Mouse (Mus musculus): ENCODE data around the gene Akap6.
A peak's percentile ranks its signal among the peaks of the same experiment; 100 is the strongest.

The Akap6 gene

DNA sequence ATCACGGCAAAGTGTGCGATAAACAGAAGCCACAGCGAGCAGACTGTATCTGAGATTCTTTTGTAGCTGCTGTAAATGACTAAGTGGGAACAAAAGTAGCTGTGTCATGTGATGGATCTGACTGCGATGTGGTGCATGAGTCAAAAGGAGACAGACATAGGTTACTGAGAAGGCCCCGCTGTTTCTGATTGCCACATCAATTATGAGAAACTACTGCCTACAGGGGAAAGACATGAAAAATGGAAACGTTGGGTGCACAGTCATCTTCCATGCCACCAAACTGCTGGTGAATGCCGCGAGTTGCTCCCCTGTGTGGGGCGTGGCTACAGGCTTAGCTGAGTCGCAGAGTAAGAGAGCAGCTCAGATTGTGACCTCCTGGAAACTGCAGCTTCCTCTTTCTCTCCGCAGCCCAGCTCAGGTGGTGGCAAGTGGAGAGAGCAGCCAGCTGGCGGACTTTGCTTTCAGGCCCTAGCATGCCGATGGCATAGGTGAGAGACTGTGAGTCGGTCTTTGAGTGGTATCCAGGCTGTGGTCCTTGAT, 83.8 kb downstream of the Akap6 start:
- DNase-seq (ENCODE audit: low spot score) = no peak

DNA sequence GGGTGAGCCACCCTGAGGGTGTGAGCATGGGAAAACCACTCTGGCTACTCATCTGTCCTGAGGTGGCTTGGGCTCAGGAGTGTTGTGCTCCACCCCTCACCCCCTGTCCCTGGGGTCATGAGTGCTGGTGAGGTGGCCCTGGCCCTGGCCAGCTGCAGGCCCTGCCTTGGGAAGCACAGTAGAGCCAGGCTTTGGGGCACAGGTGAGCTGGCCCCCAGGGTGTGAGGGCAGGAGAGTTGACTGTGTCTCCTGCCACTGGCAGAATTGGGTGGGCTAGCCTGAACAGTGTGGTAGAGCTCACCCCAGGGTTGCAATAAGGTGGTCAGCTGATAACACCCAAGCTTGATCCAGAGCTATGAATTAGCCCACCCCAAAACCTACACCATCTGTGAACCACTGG, 86.0 kb downstream of the Akap6 start:
- DNase-seq (ENCODE audit: low spot score) = no peak

DNA sequence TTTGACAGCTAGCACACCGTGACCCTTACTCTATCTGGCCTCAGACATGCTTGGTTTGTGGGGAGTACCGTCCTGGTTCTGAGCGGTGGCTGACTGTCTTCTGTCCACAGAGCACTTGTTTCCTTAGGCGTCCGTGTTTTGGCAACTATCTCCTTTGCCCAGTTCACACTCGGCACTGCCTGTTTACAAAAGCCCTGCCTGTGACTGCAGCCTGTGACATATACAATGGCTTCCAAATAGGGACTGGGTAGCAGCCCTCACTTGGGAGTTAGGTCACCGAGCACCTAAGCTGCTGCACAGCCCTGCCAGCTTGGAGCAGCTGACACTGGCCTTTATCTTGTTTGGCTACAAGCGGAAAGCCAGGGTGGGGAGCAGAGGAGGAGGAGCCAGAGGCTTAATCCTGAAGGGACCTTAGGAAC, 91.2 kb downstream of the Akap6 start:
- DNase-seq (ENCODE audit: low spot score) = no peak

DNA sequence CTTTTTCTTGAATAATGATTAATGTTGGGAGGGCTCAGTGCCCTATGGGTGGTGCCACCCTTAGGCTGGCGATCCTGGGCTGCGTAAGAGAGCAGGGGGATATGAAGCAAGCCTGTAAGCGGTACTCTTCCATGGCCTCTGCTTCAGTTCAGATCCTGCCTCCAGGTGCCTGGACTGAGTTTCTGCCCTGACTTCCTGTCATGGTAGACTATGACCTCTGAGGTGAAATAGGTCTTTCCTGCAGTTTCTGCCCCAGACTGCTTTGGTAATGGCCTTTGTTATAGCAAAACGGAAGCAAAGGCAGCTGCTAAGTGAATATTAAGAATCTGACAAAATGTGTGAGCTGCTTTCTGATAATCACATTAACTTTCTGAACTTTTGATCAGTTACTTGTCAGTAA, 94.9 kb downstream of the Akap6 start:
- DNase-seq (ENCODE audit: low spot score) = no peak

DNA sequence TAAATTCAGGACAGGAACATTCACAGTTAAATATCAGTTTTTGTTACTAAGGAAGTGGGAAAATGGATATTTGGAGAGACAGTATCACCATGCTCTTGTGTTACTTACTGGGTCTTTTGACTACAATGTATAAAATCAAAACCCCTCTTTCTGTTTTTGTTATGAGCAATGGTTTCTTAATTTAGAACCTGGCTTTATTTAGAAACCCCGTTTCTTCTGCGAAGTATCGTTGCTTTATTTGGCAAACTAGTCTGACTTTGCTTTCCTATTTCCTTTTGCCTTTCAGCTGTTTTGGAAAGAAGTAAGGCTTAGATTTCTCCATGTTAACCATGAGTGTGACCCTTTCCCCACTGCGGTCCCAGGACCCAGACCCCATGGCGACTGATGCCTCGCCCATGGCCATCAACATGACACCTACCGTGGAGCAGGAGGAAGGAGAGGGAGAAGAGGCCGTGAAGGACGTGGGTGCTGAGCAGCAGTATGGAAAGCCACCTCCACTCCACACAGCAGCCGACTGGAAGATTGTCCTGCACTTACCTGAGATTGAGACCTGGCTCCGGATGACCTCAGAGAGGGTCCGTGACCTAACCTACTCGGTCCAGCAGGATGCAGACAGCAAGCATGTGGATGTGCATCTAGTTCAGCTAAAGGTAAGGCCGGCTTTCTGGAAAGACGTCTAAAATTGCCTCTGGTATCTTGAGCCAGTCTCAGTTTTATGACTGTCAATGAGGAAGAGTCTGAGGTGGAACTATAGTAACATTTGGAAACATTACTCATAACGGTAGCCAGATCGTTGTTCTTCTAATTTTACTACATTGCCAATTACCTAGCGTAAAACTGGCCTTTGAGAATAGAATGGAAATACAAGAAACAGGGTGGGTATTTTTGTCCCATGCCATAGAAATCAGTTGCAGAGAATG, 96.6 kb downstream of the Akap6 start:
- no peak for DNase-seq (ENCODE audit: low spot score)

DNA sequence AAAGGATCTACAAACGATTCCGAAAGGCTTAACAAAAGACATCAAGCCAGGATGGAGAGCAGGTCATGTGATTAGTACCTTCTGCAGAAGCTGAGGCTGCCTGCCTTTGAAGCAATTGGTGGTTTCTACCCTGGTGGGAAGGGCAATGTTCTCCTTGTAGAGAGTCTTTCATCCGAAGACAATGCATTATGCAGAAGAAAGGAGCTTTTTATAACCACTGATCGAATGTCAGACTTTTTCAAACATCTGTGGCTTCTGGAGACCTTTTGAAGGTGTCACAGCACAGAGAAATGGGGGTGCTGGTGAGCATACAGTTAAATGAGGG, 97.2 kb downstream of the Akap6 start:
- no peak for DNase-seq (ENCODE audit: low spot score)

DNA sequence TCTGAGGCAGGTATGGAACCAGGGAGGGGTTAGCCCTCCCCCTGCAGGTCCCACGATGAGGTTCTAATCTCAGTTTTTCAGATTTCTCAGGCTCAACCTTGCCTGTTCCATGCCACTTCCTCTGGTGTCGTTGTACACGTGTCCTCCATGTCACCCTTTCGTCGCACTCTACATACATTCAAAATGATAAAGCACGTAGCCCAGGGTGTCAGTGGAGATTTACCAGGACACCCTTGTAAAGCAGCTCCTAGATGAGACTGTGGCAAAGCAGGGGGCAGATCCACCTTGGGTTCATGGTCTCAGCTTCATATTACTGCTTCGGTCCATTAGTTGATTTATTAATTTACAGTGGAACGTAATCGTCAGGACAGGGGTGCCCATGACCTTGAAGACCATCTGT, 100.5 kb downstream of the Akap6 start:
- no peak for DNase-seq (ENCODE audit: low spot score)

DNA sequence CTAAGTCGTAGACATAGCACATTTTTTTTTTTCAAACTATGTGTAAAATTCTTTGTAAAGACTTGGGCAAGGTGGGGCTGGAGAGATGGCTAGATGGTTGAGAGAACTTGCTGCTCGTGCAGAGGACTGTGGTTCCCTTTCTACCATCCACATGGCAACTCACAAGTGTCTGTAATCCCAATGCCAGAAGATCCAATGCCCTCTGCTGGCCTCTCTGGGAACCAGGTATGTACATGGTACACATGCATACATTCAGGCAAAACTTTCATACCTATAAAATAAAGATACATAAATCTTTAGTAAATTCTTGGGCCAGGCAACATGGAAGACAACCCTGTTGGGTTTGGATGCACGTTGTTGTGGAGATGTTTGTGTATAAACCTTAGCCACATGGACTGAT, 107.1 kb downstream of the Akap6 start:
- no peak for DNase-seq (ENCODE audit: low spot score)

DNA sequence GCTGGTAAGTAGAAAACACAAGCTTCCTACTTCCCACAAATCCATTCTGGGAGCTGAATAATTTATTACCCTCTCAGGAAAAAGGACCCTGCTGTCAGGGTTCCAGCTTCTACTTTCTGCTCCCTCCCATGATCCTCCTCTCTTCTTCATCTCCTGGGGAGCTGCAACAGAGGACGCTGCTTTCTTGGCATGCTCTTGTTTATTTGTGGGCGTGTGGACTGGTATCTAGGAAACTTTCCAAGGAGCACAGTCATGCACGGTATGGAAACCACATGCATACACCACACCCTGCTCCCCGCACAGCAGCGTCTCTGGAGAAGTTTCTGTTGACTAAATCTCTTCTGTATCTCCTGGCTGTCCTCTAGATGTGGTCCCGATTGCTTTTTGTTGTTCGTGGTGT, 119.4 kb downstream of the Akap6 start:
- no peak for DNase-seq (ENCODE audit: low spot score)

DNA sequence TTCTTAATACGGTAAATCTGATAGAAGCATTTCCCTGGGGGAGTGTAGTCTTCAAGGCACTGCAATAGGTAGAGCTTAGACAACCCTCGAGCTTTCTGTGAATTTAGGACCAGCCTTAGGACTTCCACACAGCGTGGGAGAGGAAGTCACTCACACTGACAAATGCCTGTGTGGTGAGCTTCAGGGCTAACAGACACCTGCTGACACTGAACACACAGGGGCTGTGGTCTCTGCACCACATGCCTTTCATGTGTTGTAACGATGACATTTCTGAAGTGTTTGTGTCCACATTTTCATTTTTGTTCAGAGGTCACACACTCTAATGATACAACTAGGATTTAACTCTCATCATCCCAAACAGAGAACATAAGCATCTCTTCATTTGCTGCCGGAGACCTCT, 125.6 kb downstream of the Akap6 start:
- no peak for DNase-seq (ENCODE audit: low spot score)

DNA sequence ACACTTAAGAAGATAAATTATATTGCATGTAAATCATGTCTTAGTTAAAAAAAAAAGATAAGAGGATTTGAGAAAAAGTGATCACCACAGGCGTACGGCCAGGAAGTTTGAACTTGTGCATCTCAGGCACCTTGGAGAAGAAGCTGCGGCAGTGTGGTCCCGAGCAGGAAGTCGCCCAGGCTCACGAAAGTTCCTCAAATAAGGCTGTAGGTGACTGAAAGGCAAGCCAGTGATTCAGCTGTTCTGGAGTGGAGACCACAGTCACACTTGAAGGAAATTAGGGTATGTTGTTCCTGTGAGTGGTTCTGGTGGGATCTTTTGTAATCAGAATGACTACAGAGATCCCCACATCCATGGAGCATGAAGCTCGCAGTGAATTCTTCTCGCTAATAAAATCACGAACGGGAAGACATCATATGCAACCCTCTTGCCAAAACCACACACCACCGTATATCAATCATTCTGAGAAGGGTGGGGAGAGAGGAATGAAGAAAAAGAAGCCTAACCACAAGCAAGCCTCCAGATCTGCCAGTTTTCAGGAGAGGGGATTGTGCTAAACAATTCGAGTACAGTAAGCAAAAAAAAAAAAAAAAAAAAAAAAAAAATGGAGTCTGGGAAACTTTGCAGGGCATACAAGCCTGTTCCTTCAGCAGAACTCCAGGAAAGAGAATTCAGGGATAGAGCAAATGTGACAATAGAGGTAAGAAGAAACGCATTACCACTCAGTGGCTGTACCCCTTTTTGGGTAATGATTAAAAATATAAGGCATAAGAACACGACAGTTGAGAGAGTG, 130.0 kb downstream of the Akap6 start:
- DNase-seq (ENCODE audit: low spot score) = no peak

DNA sequence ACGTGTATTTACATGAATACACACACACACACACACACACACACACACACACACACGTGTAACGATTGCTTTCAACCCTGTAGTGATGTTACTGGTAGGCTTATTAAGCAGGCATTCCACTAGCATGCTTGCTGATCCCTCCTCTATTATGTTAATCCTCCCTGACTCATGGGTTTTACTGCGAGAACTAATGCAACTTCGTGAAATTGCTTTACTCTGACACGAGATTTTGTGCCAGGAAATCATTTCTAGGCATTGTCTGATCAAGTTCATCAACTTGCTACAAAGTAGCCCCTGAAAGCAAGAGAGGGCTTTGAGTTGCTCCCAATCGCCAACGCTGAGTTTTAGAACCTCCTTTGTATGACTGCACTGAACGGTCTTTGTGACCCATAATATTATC, 132.6 kb downstream of the Akap6 start:
- no peak for DNase-seq (ENCODE audit: low spot score)

DNA sequence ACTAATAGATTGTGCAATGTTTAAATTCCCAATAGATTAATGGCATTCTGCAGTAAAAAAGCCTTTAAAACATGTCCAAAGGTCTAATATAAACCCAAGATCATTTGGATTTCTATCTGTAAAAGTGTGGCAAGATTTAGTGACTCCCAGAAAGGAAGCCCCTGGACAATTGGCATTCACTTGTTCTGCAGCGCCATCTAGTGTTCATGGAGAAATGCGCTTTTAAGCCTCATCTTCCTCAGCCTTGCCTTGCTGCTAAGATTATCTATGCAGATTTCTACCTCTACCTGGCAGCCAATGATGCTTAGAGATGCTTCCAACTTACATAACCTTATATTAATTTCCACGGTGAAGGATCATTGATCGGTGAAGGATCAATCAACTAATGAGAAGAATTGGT, 133.0 kb downstream of the Akap6 start:
- peak; percentile 81 for DNase-seq (ENCODE audit: low spot score)

DNA sequence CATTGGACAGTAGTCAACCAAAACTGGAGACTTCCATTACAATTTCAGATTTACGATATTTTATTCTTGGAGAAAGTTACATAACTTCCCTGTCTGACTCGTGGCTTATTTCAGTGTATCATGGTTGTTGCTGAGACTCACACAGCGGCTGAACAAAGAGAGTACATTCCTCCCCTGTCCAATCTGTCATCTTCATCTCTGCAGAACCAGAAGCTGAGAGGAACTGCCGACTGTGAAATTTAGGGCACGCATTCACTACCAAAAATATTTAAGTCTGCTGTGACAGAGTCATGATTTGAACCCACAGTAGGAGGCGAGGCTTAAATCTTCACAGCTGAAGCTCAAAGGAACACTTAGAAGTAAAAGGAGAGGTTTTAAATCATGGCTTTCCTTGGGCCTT, 134.0 kb downstream of the Akap6 start:
- peak; percentile 45 for DNase-seq (ENCODE audit: low spot score)

DNA sequence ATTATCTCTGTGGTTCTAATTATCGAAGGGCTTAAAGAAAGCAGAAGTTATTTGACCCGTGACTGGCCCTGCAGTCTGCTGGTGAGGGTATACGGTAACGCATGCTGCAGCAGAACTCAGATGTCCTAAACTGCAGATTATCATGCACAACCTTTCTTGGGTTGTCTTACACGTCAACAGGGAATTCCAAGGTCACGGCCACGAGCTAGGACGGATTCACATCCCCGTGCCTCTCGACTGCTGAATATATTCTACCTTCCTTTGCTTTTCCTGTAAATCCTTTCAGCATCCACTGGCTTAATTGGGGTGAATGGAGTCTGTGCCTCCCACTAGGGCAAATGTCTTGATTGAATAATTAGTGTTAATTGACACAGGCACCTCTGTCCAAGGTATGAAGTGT, 134.9 kb downstream of the Akap6 start:
- no peak for DNase-seq (ENCODE audit: low spot score)

DNA sequence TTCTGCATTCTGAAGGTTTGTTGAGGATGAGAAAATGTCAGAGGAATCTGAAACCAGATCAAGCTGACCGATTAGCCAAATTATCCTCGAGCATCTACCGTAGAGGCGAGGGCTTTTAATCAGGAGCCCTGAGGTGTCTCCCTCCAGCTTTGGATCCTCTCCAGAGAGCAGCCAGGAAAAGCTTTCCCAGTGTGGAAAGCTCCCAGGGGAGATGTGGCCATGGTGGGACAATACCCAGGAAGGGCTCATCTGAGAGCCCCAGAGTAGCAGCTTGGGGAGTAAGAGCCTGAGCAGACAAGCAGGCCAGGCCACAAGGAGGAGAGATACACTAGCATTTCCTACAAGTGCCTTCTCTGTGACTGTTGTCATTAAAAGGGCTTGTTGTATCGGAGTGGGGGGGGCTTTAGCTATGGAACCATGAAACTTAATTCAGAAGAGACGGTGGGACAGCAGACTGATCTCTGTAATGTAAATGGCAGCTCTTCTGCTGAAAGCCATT, 135.6 kb downstream of the Akap6 start:
- no peak for DNase-seq (ENCODE audit: low spot score)

DNA sequence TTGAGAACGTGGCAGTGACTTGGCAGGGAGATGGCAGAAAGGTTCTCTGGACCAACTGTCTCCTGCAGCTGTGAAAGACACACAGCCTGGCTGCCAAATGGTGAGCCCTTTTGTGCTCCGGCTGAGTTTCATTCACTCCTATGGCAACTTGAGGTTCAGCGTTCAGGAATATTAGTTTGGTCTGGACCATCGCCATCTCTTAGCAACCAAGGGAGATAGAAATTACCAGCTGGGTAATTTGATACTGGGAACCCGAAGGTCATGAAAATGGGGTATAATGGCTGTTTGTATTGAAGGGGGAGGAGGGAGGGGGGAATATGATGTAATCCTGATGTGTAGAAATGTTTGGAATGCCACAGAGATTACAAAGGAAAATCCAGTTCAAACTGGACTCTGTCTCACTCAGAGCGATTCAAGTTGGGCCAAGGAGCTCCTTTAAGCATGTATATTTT, 136.1 kb downstream of the Akap6 start:
- no peak for DNase-seq (ENCODE audit: low spot score)

DNA sequence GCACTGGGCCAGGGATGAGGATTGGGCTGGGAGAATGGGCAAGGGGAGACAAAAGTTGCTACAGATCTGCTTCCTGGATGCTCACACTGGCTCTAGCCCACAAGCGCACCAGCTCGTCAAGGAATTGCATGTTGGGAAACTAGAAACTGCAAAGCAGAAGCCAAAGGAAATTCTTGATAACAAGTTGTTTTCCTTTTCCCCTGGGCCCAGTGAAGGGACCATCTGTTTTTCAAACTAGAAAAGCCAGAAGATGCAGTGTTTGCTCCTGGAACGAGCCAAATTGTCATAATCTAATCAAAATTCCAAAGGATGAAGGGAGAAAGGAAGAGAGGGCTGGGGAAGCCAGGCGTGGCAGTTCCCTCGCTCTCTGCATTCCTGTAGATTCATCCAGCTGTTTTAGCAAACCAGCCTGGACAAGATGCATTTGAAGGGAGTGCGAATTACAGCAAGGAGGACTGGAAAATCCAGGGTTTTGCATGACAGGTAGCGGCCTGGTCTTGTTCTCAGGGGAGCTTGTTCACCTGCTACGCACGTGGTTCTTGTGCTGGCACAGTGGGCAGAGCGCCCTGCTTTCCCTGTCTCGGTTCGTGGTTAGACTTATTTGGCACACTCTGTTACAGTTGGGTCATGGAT, 136.8 kb downstream of the Akap6 start:
- no peak for DNase-seq (ENCODE audit: low spot score)

DNA sequence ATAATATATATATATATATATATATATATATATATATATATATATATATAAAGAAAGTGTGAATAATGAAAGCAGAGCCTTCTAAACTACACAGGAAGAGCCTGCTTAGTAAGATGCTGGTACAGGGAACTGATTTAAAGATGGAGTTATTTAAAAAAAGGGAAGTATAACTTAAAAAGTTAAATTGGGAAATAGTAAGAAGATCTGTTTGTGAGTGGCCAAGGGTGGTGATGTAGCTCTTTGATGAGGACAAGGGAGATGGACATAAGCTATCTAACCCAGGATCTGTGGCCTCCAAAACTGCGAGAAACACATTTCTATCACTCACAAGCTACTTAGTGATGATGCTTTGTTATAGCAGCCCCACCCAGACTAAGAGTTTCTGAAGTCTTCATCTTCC, 146.8 kb downstream of the Akap6 start:
- DNase-seq (ENCODE audit: low spot score) = no peak

DNA sequence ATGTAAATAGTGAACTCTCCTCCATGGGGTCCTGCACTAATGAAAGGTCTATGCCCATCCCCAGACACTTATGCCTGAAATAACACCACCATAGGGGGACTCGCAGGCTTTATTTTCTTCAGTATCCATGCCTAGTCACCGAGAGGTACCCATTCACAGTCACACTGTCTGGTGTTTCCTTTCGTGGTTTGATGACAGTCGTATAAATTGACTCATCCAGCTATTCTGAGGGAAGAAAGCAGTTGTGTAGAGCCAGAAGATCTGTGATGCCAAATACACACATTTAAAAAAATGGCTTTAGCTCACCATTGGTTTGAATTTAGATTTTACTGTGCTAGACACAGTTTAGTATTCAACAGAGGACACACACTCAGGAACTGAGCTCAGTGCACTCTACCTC, 147.8 kb downstream of the Akap6 start:
- no peak for DNase-seq (ENCODE audit: low spot score)

DNA sequence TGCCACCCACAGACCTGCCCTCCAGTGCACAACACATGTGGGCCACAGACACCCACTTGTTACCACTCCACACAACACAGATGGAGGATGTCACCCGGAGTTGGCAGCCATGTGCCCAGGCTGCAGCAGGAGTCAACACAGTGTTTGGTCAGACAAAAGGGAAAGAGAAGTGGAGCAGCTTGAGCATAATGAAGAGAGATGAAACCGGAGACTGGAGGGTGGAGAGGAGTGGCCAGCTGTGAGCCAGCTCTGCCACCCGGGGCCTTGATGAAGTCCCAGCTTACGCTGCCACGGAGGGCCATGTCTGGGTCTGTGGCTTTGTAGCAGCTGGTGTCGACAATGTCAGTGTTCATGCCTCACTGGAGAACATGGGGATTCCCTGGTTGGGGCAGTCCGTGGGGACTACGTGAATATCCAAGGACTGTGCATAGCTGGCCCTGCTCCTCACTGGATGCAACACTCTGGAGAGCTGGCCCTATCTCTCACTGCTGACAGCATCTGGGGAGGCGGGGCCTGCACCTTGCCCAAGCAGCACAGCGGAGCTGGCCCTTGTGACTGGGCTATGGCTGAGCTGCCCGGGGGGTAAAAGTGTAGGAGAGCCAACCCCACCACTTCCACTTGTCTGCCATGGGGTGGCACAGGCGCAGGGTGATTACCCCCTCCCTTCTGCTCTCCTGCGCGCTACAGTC, 148.8 kb downstream of the Akap6 start:
- DNase-seq (ENCODE audit: low spot score) = no peak

DNA sequence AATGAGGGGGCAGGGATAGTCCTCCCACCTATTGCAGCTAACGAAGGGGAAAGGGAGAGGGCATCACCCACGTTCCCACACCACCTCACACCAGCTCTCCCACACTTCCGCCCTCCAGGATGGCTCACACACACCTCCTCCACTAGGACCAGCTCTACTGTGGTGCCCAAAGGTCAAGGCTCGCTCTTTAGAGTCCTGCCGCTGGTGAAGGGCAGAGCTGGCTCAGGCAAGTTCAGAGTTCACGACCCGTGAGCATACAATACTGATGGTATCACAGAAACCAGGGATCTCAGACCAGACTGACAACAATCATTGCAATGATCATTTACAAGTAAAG, 149.3 kb downstream of the Akap6 start:
- no peak for DNase-seq (ENCODE audit: low spot score)
